Mouse (Mus musculus) E14TG2a.4 (cell line): ENCODE data around the gene Rab40c.

Source experiments
- CTCF ChIP-seq: conservative IDR thresholded peaks from 2 replicates; pipeline ENCODE4 v1.5.1; 2014; ENCODE audit warnings: low read length
- NANOG ChIP-seq: IDR thresholded peaks from 2 replicates; pipeline ENCODE4 v1.6.1; 2014; ENCODE audit warnings: borderline replicate concordance, low read length, mixed read lengths
- POU5F1 ChIP-seq: IDR thresholded peaks from 2 replicates; pipeline ENCODE4 v1.6.1; 2014; ENCODE audit warnings: low read length, borderline replicate concordance

GRCm38 (mm10) chr17:25844396-25844901 lies 75.1 kb downstream of the Rab40c start, which contains the start of gene Rhot2:
- TF ChIP-seq CTCF (no peak; the same call in 1 of the 2 replicates), NANOG (no peak), POU5F1 (no peak)
